Mouse (Mus musculus) bone marrow macrophage, adult 2 months (primary cell): ENCODE results near the gene Akr1cl.

ENCODE experiments used
- CTCF ChIP-seq: IDR thresholded peaks from 2 replicates; pipeline ENCODE4 v1.5.1; 2012; ENCODE audit warnings: low read depth, mild to moderate bottlenecking, low read length, moderate library complexity
- POLR2A ChIP-seq: IDR thresholded peaks from 2 replicates; pipeline ENCODE4 v1.6.1; 2012; ENCODE audit warnings: mild to moderate bottlenecking, low read depth, low read length, borderline replicate concordance

- TF ChIP-seq CTCF (no peak), POLR2A (no peak)
These were observed 19.1 kb upstream of the Akr1cl start for GRCm38 (mm10) chr1:65051696-65052095.
